Mouse (Mus musculus) embryonic facial prominence, embryonic 11.5 days (tissue): ENCODE results near the gene Sox6. TPM values are rescaled to one million over a fixed set of nuclear protein-coding genes. Genes with fewer than 3 reads are reported as not detected.

Experiments
- ATAC-seq: fragments of 200-750 bp; cut with Nextera tagmentation; replicated peaks from 2 replicates; pipeline ENCODE4 v1.8.0; 2017; ENCODE audit warnings: low read depth; ENCODE audit not compliant: insufficient number of reproducible peaks, low FRiP score, low TSS enrichment
- DNase-seq: peaks from one replicate; pipeline ENCODE4 v3.0.0-alpha.2; 2015; ENCODE audit warnings: low spot score
- H3K27ac ChIP-seq: fragments of 300-500 bp; sonication (generic); replicated peaks from 2 replicates; pipeline ENCODE4 v1.5.1; 2014; ENCODE audit warnings: mild to moderate bottlenecking, low read depth, low read length, control low read depth
- H3K27me3 ChIP-seq: fragments of 300-500 bp; sonication (generic); 2 replicates; pipeline ENCODE4 v1.6.1; 2014; ENCODE audit warnings: mild to moderate bottlenecking, low read length, moderate library complexity, mixed read lengths; ENCODE audit not compliant: control insufficient read depth, insufficient read depth
- H3K36me3 ChIP-seq: fragments of 300-500 bp; sonication (generic); replicated peaks from 2 replicates; pipeline ENCODE4 v1.6.1; 2014; ENCODE audit warnings: low read depth, mild to moderate bottlenecking, low read length, moderate library complexity, mixed read lengths; ENCODE audit not compliant: control insufficient read depth, insufficient read depth
- H3K4me1 ChIP-seq: fragments of 300-500 bp; sonication (generic); 2 replicates; pipeline ENCODE4 v1.6.1; 2014; ENCODE audit warnings: low read length, mixed read lengths; ENCODE audit not compliant: control insufficient read depth, insufficient read depth
- H3K4me2 ChIP-seq: fragments of 300-500 bp; sonication (generic); 2 replicates; pipeline ENCODE4 v1.6.1; 2014; ENCODE audit warnings: low read depth, mild to moderate bottlenecking, control low read depth, low read length, moderate library complexity
- H3K4me3 ChIP-seq: fragments of 300-500 bp; sonication (generic); 2 replicates; pipeline ENCODE4 v1.5.1; 2014; ENCODE audit warnings: low read depth, low read length, control low read depth
- H3K9ac ChIP-seq: fragments of 300-500 bp; sonication (generic); replicated peaks from 2 replicates; pipeline ENCODE4 v1.6.1; 2014; ENCODE audit warnings: mild to moderate bottlenecking, control low read depth, low read length
- H3K9me3 ChIP-seq: fragments of 300-500 bp; sonication (generic); replicated peaks from 2 replicates; pipeline ENCODE4 v1.6.1; 2016; ENCODE audit warnings: mild to moderate bottlenecking, low read length, inconsistent platforms, mixed read lengths; ENCODE audit not compliant: control insufficient read depth
- WGBS: fragments of 180-500 bp; shearing (Covaris S2); extraction: QIAGEN DNeasy Blood & Tissue Kit; methylation state at CpG from one replicate; pipeline ENCODE4 v1.1.7; 2014; 5-methylcytosine and 5-hydroxymethylcytosine counted together
- polyA plus RNA-seq: library from polyadenylated mRNA; unstranded; fragments of >200 nt; fragmentation: Nextera tagmentation; extraction: Ambion mirVana; gene quantifications from 2 replicates; pipeline ENCODE4 v1.2.1, GENCODE M21; 2014

The Sox6 gene
- polyA plus RNA-seq, 1 experiment from 2014 or later = 29.2 TPM

DNA sequence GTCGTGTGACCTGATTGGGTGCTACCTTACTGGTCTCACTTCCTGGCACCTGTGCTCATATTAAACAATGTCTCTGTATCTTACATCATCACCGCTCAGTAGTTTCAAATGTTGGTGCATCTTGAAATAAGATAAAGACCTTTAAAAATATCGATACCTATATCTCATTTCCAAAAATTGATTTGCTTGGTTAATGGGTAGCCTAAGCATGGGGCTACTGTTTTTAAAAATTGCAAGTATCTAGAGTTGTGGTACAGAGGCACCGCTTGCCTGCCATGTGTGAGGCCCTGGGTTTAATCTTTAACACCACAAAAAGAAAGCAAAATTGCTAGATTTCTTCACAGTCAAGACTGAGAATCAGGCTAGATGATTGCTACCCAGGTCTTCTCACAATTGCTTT lies 187.5 kb downstream of the Sox6 start:
- H3K4me2 ChIP-seq = no peak overlapping the region
- H3K4me3 ChIP-seq = no peak overlapping the region
- DNase-seq = no peak
- no peaks in the 10 kb centered on the region for H3K4me1 ChIP-seq
- no peak for ATAC-seq
- H3K36me3 ChIP-seq = no peaks in the 10 kb centered on the region
- H3K9me3 ChIP-seq = no peaks in the 10 kb centered on the region
- 93% methylated on average over 4 of the region's 4 CpGs for WGBS
- no peaks in the 10 kb centered on the region for H3K27me3 ChIP-seq
- H3K9ac ChIP-seq = no peak overlapping the region
- no peak overlapping the region for H3K27ac ChIP-seq

GRCm38 (mm10) chr7:115845791-115846366 lies 192.7 kb downstream of the Sox6 start:
- no peak for ATAC-seq
- Histone ChIP-seq H3K4me1 (no peaks in the 10 kb centered on the region), H3K9ac (no peak overlapping the region), H3K36me3 (no peaks in the 10 kb centered on the region), H3K27me3 (no peaks in the 10 kb centered on the region), H3K4me2 (no peak overlapping the region), H3K4me3 (no peak overlapping the region), H3K27ac (no peak overlapping the region), H3K9me3 (no peaks in the 10 kb centered on the region)
- WGBS = 82% methylated on average over 4 of the region's 4 CpGs
- no peak for DNase-seq

DNA sequence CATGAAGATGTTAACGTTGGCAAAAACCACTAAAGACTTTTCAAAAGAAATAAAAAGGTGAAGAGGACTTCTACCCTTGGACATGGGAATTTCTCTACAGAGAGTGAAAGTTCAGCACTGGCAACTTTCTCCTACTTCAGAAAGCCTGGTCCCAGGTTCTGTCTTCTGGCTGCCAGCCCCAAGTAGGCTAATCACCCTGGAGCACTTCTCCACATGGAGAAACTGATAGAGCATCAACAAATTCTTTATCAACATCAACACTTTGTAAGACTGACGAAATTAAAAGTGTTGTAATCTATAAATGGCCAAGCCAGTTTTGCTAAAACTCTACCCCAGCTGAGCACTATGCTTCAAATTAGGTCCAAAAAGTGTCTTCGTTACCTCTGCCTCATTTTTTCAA lies 193.7 kb downstream of the Sox6 start:
- Histone ChIP-seq H3K9me3 (no peaks in the 10 kb centered on the region), H3K9ac (no peak overlapping the region), H3K4me2 (no peak overlapping the region), H3K27ac (no peak overlapping the region), H3K4me1 (no peaks in the 10 kb centered on the region), H3K4me3 (no peak overlapping the region), H3K27me3 (no peaks in the 10 kb centered on the region), H3K36me3 (no peaks in the 10 kb centered on the region)
- no peak for ATAC-seq
- 88% methylated on average over 3 of the region's 3 CpGs for WGBS
- DNase-seq = no peak

DNA sequence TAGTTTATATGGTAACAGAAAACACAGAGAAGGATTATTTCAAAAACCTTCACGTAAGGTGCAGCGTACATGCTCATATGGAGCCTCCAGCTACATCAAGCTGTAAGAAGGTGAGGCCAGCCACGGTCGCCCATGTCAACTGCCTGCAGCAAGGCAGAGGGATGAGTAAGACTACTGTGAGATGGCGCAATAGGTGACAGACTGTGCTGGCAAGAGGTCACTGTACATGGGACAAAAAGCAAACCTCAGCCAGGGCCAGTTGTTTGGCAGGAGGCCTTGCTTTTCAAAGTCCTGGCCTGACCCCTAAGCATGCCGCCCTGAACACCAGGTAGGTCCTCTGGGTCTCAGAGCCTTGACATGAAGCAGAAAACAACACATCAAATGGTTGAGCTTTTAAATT lies 194.2 kb downstream of the Sox6 start:
- Histone ChIP-seq H3K4me1 (no peaks in the 10 kb centered on the region), H3K27me3 (no peaks in the 10 kb centered on the region), H3K36me3 (no peaks in the 10 kb centered on the region), H3K27ac (no peak overlapping the region), H3K4me2 (no peak overlapping the region), H3K9ac (no peak overlapping the region), H3K4me3 (no peak overlapping the region), H3K9me3 (no peaks in the 10 kb centered on the region)
- ATAC-seq (no peak), DNase-seq (no peak)
- WGBS = 87% methylated on average over 6 of the region's 6 CpGs

DNA sequence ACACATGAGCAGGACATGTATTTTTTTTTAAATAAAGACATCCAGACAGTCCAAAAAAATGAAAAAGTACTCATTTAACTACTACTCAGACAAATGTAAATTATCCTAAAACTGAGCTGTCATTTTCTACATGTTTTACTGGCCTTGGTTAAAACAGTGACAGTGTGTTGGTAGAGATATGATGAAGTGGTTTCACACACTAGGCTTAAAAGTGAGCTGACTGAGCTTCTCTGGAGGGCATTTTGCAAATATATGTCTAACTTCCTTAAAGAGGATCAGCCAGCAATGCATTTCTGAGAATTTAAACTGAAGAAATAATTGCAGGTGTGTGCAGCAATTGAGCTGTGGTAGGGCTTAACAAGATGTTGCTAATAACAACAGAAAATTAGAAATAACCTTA lies 196.3 kb downstream of the Sox6 start:
- H3K9ac ChIP-seq = no peak overlapping the region
- no peak overlapping the region for H3K27ac ChIP-seq
- no peaks in the 10 kb centered on the region for H3K4me1 ChIP-seq
- no peaks in the 10 kb centered on the region for H3K36me3 ChIP-seq
- no peak overlapping the region for H3K4me2 ChIP-seq
- DNase-seq = no peak
- H3K27me3 ChIP-seq = no peaks in the 10 kb centered on the region
- no peaks in the 10 kb centered on the region for H3K9me3 ChIP-seq
- ATAC-seq = no peak
- H3K4me3 ChIP-seq = no peak overlapping the region

- Histone ChIP-seq H3K4me2 (no peak overlapping the region), H3K4me1 (no peaks in the 10 kb centered on the region), H3K9ac (no peak overlapping the region), H3K9me3 (no peaks in the 10 kb centered on the region), H3K27ac (no peak overlapping the region), H3K36me3 (no peaks in the 10 kb centered on the region), H3K4me3 (no peak overlapping the region), H3K27me3 (no peaks in the 10 kb centered on the region)
- ATAC-seq = no peak
- WGBS = 82% methylated on average over 3 of the region's 3 CpGs
- DNase-seq = no peak
Observed at GRCm38 (mm10) chr7:115840613-115841012, 198.0 kb downstream of the Sox6 start.

DNA sequence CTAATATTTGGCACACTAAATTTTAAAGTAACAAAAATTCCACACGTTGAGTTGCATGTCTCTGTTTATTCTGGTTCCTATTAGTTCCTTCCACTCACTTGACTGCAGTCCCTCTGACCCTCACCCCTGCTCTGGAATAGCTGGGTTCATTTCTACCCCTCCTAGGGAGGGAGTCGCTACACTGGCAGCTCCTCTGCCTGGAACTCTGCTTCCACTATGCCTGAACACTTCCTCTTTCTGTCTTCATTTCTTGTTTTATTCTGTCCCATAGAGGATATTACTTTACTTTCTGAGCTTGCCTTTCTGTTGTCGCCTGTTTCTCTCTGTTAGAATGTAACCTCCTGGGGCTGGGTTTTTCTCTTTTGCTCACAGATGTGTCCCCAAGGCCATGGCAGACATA lies 203.6 kb downstream of the Sox6 start:
- Histone ChIP-seq H3K36me3 (no peaks in the 10 kb centered on the region), H3K9ac (no peak overlapping the region), H3K4me3 (no peak overlapping the region), H3K27ac (no peak overlapping the region), H3K4me1 (no peaks in the 10 kb centered on the region), H3K27me3 (no peaks in the 10 kb centered on the region), H3K4me2 (no peak overlapping the region), H3K9me3 (no peaks in the 10 kb centered on the region)
- no peak for DNase-seq
- 71% methylated on average over 3 of the region's 3 CpGs for WGBS
- ATAC-seq = no peak

DNA sequence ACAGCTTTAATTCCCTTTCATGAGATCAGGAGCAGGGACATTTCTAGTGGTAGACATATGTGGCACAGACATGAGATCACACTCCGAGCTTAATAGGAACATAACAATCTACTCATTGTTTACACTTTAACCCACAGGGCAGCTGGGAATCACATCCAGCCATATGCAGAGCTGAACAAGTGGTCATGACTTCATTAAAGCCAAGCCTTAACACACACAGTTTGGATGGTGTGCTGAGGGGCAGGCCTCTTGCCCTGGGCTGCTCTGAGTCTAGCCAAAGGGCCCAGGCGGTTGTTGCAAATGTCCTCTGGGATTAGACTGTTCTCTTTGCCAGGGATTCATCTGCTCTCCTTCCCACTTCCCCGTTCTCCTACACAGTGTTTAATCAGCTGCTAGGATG lies 204.9 kb downstream of the Sox6 start:
- no peak overlapping the region for H3K9ac ChIP-seq
- H3K4me3 ChIP-seq = no peak overlapping the region
- no peaks in the 10 kb centered on the region for H3K36me3 ChIP-seq
- WGBS = 26% methylated on average over 3 of the region's 3 CpGs
- H3K9me3 ChIP-seq = no peaks in the 10 kb centered on the region
- ATAC-seq (no peak), DNase-seq (no peak)
- H3K27ac ChIP-seq = no peak overlapping the region
- no peaks in the 10 kb centered on the region for H3K27me3 ChIP-seq
- H3K4me2 ChIP-seq = no peak overlapping the region
- H3K4me1 ChIP-seq = no peaks in the 10 kb centered on the region
